Mouse (Mus musculus): ENCODE results near the gene Otogl. TPM values are rescaled to one million over a fixed set of nuclear protein-coding genes. Genes with fewer than 3 reads are reported as not detected.

Otogl gene
- polyA plus RNA-seq (2014; fragmentation: Nextera tagmentation; extraction: Ambion mirVana), result not detected in 2 replicates

DNA sequence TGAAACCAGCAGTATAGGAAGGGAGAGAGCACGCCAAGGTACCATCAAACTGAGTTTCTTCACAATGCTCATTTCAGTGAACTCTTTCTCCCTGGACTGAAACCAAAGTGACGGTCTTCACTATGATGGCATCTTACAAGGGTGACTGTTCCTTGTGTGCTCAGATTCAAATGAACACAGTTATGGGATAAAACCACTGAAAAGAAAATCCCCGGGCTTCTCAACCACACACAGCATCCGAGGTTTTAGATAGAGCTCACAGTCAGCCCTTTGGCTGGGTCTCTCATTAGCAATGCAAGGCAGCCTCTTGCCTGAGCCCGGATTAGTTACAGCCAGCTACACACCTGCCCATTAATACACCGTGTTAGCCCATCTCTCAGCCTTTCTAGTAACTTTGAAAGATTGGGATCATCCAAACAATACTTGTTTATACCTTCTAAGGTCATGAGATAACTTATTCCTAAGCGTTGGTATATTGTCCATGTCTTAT is at the start of gene Otogl:
Gene Otogl, minus strand, starts transcription at position 51 of the 490 bp plus-strand sequence.
- H3K27me3 ChIP-seq (ENCODE audit: control insufficient read depth, insufficient read depth, low read length), result no peaks in the 10 kb centered on the region
- H3K9ac ChIP-seq (ENCODE audit: low read length), result no peak within 1 kb of the TSS
- no peaks in the 10 kb centered on the region for H3K4me1 ChIP-seq (replicated peaks; ENCODE audit: control insufficient read depth, insufficient read depth, low read length)
- 47% methylated on average over 7 of the region's 7 CpGs for WGBS
- H3K4me3 ChIP-seq (ENCODE audit: low read depth, low read length), result no peak within 1 kb of the TSS
- H3K27ac ChIP-seq (ENCODE audit: low read depth, low read length), result no peak within 1 kb of the TSS
- no peak within 1 kb of the TSS for H3K4me2 ChIP-seq (ENCODE audit: low read depth, low read length, severe bottlenecking)
- H3K9me3 ChIP-seq (ENCODE audit: control insufficient read depth, low read length), result peaks cover 2% of the 10 kb centered on the region; the same call in 1 of the 2 replicates
- no peak for DNase-seq (ENCODE audit: low spot score)
- no peaks in the 10 kb centered on the region for H3K36me3 ChIP-seq (ENCODE audit: control insufficient read depth, insufficient read depth, low read length)
- no peak for ATAC-seq (replicated peaks; ENCODE audit: low FRiP score)

DNA sequence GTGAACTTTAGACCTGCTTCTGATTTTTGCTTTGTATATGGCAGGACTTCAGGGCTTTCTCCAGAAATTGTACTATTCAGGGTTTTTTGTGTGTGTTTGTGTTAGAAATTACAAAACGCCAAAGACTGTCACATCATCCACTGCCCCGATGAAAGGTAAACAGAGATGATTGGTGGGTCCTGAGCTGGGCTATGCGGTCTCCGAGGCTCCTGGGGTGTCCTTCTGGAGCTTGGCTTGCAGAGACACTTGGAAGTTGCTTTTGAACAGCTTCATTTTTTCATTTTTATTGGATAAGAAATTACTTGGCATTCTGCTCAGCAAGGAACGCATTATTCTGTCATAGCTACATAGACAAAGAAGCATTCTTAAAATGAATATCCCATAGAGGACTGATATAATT is 44.7 kb upstream of the Otogl start:
- no peaks in the 10 kb centered on the region for H3K9me3 ChIP-seq (ENCODE audit: control insufficient read depth, low read length)
- H3K4me3 ChIP-seq (ENCODE audit: low read depth, low read length), result no peak overlapping the region
- no peaks in the 10 kb centered on the region for H3K4me1 ChIP-seq (replicated peaks; ENCODE audit: control insufficient read depth, insufficient read depth, low read length)
- H3K4me2 ChIP-seq (ENCODE audit: low read depth, low read length, severe bottlenecking), result no peak overlapping the region
- WGBS, result 96% methylated on average over 5 of the region's 5 CpGs
- no peaks in the 10 kb centered on the region for H3K36me3 ChIP-seq (ENCODE audit: control insufficient read depth, insufficient read depth, low read length)
- ATAC-seq (replicated peaks; ENCODE audit: low FRiP score) (no peak), DNase-seq (ENCODE audit: low spot score) (no peak)
- no peaks in the 10 kb centered on the region for H3K27me3 ChIP-seq (ENCODE audit: control insufficient read depth, insufficient read depth, low read length)
- H3K27ac ChIP-seq (ENCODE audit: low read depth, low read length), result no peak overlapping the region
- no peak overlapping the region for H3K9ac ChIP-seq (ENCODE audit: low read length)

DNA sequence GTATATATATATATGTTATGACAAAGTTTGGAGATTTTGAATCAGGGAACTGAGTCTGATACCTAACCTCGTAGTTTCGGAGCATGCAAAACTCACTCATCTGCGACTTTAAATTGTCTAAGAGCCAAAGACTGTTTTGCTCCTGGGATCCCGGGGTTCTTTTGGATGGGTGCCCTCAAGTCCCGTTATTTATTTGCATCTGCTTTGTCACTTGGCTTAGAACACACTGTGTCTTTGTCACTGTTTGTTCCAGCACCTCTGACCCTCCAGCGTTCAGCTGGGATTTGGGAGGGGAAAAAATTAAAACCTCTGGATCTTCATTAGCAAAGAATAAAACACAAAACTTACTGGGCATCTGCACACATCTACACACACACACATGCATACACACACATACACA is 42.5 kb upstream of the Otogl start:
- DNase-seq (ENCODE audit: low spot score), result no peak
- no peak for ATAC-seq (replicated peaks; ENCODE audit: low FRiP score)
- Histone ChIP-seq H3K9ac (ENCODE audit: low read length) (no peak overlapping the region), H3K4me2 (ENCODE audit: low read depth, low read length, severe bottlenecking) (no peak overlapping the region), H3K27me3 (ENCODE audit: control insufficient read depth, insufficient read depth, low read length) (no peaks in the 10 kb centered on the region), H3K27ac (ENCODE audit: low read depth, low read length) (no peak overlapping the region), H3K4me3 (ENCODE audit: low read depth, low read length) (no peak overlapping the region), H3K4me1 (replicated peaks; ENCODE audit: control insufficient read depth, insufficient read depth, low read length) (no peaks in the 10 kb centered on the region), H3K9me3 (ENCODE audit: control insufficient read depth, low read length) (no peaks in the 10 kb centered on the region), H3K36me3 (ENCODE audit: control insufficient read depth, insufficient read depth, low read length) (no peaks in the 10 kb centered on the region)
- WGBS, result 76% methylated on average over 6 of the region's 6 CpGs

DNA sequence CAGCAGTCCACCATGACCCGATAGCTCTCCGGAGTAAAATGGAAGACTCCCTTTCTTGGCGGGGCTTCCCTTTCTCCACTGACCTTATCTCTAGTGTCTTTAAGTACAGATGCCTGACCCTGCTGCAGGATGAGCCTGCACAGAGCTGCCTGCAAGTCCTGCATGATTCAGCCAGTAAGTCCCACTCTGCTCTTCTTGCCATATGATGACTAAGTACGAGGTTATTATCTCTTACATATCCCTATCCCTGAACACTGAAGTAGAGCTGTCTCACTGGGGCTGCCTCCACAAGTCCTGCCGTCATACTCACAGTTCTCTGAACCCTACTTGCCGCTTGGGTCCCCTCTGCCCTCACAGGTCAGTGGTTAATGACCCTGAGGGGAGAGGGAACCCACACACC is 39.7 kb upstream of the Otogl start:
- H3K27ac ChIP-seq (ENCODE audit: low read depth, low read length), result no peak overlapping the region
- no peak for DNase-seq (ENCODE audit: low spot score)
- WGBS, result 88% methylated on average over 6 of the region's 6 CpGs
- no peaks in the 10 kb centered on the region for H3K27me3 ChIP-seq (ENCODE audit: control insufficient read depth, insufficient read depth, low read length)
- H3K4me1 ChIP-seq (replicated peaks; ENCODE audit: control insufficient read depth, insufficient read depth, low read length), result no peaks in the 10 kb centered on the region
- ATAC-seq (replicated peaks; ENCODE audit: low FRiP score), result no peak
- no peaks in the 10 kb centered on the region for H3K9me3 ChIP-seq (ENCODE audit: control insufficient read depth, low read length)
- no peak overlapping the region for H3K4me3 ChIP-seq (ENCODE audit: low read depth, low read length)
- no peaks in the 10 kb centered on the region for H3K36me3 ChIP-seq (ENCODE audit: control insufficient read depth, insufficient read depth, low read length)
- H3K9ac ChIP-seq (ENCODE audit: low read length), result no peak overlapping the region
- no peak overlapping the region for H3K4me2 ChIP-seq (ENCODE audit: low read depth, low read length, severe bottlenecking)

DNA sequence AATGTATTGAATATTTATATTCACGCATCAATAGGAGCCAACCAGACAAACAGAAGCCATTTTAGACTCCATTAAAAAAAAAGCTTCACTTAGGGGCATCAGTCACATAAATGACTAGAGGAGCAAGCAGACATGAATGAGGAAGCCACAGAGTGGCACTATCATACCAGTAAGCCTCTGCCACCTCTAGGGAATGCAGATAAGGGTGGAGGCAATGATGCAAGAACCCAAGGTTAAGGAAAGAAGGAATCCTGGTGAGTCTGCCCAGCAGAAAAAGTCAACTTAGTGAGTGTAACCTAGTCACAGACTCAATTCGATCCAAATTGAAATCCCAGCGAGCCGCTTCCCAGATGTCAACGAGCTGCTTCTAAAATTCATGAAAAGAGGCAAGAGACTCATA is 38.0 kb upstream of the Otogl start:
- no peak overlapping the region for H3K27ac ChIP-seq (ENCODE audit: low read depth, low read length)
- 90% methylated on average over 5 of the region's 5 CpGs for WGBS
- ATAC-seq (replicated peaks; ENCODE audit: low FRiP score) (no peak), DNase-seq (ENCODE audit: low spot score) (no peak)
- no peak overlapping the region for H3K4me3 ChIP-seq (ENCODE audit: low read depth, low read length)
- no peak overlapping the region for H3K4me2 ChIP-seq (ENCODE audit: low read depth, low read length, severe bottlenecking)
- H3K27me3 ChIP-seq (ENCODE audit: control insufficient read depth, insufficient read depth, low read length), result no peaks in the 10 kb centered on the region
- no peaks in the 10 kb centered on the region for H3K36me3 ChIP-seq (ENCODE audit: control insufficient read depth, insufficient read depth, low read length)
- no peaks in the 10 kb centered on the region for H3K4me1 ChIP-seq (replicated peaks; ENCODE audit: control insufficient read depth, insufficient read depth, low read length)
- no peaks in the 10 kb centered on the region for H3K9me3 ChIP-seq (ENCODE audit: control insufficient read depth, low read length)
- H3K9ac ChIP-seq (ENCODE audit: low read length), result no peak overlapping the region

DNA sequence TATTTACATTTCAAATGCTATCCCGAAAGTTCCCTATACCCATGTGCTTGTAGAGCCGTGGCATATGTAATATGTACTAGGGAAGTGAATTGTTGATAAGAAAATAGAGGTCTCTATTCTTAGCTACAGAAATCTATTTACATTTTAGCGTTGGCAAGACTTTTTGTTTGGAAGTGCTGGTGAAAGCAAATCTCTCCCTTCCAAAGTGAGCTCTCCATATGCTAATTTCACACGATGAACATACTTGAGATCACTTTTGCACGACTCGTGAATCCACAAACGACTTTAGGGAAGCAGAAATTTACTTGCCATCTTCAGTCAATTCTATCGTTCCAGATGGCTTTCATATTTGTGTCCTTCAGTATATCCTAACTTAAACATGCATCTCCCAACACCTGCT is 36.7 kb upstream of the Otogl start:
- no peak for ATAC-seq (replicated peaks; ENCODE audit: low FRiP score)
- 90% methylated on average over 8 of the region's 8 CpGs for WGBS

DNA sequence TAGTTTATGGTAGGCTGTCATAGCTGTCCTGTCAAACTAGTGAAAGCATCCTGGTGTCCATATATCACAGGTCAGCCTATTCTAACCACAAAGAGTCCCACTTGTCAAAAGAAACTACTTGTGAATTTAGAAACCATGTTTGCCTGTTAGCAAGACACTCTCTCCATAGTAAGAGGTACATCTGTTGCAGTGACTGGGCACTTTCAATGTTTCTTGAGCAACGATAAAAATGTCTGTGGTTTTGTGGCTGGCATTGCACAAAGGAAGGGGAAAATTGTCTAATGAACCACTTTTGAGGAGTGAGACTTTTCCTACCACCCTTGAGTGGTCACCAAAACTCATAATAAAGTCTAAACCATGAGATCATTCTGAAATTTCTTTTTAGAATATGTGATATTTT is 36.1 kb upstream of the Otogl start:
- Histone ChIP-seq H3K36me3 (ENCODE audit: control insufficient read depth, insufficient read depth, low read length) (no peaks in the 10 kb centered on the region), H3K4me1 (replicated peaks; ENCODE audit: control insufficient read depth, insufficient read depth, low read length) (no peaks in the 10 kb centered on the region), H3K4me2 (ENCODE audit: low read depth, low read length, severe bottlenecking) (no peak overlapping the region), H3K27me3 (ENCODE audit: control insufficient read depth, insufficient read depth, low read length) (no peaks in the 10 kb centered on the region), H3K4me3 (ENCODE audit: low read depth, low read length) (no peak overlapping the region), H3K9me3 (ENCODE audit: control insufficient read depth, low read length) (no peaks in the 10 kb centered on the region), H3K9ac (ENCODE audit: low read length) (no peak overlapping the region), H3K27ac (ENCODE audit: low read depth, low read length) (no peak overlapping the region)
- no peak for DNase-seq (ENCODE audit: low spot score)
- no peak for ATAC-seq (replicated peaks; ENCODE audit: low FRiP score)
- WGBS, result 82% methylated on average over 1 of the region's 1 CpGs

More for the DNA sequence above, 36.7 kb upstream of the Otogl start:
- Histone ChIP-seq H3K9me3 (ENCODE audit: control insufficient read depth, low read length) (no peaks in the 10 kb centered on the region), H3K27me3 (ENCODE audit: control insufficient read depth, insufficient read depth, low read length) (no peaks in the 10 kb centered on the region), H3K36me3 (ENCODE audit: control insufficient read depth, insufficient read depth, low read length) (no peaks in the 10 kb centered on the region), H3K9ac (ENCODE audit: low read length) (no peak overlapping the region), H3K27ac (ENCODE audit: low read depth, low read length) (no peak overlapping the region), H3K4me1 (replicated peaks; ENCODE audit: control insufficient read depth, insufficient read depth, low read length) (no peaks in the 10 kb centered on the region), H3K4me3 (ENCODE audit: low read depth, low read length) (no peak overlapping the region), H3K4me2 (ENCODE audit: low read depth, low read length, severe bottlenecking) (no peak overlapping the region)
- DNase-seq (ENCODE audit: low spot score), result no peak

DNA sequence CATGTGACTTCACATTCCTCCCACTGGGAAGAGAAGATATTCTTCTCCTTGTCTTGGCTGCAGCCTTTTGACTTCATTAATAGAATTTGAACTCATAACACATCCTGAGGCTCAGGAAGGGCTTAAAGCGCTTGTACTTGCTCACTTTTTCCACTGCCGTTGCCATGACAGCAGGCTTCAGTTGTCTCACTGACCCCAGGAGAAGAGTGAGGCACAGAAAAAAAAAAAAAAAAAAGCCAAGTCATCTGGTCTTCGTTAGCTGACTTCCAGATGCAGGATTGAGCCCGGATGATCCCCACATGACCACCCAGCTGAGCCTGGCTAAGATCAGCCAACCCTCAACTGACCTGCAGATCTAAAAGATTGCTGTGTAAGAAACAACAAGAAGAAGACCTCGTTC is 34.4 kb upstream of the Otogl start:
- ATAC-seq (replicated peaks; ENCODE audit: low FRiP score), result no peak
- DNase-seq (ENCODE audit: low spot score), result no peak
- Histone ChIP-seq H3K9ac (ENCODE audit: low read length) (no peak overlapping the region), H3K4me1 (replicated peaks; ENCODE audit: control insufficient read depth, insufficient read depth, low read length) (no peaks in the 10 kb centered on the region), H3K36me3 (ENCODE audit: control insufficient read depth, insufficient read depth, low read length) (no peaks in the 10 kb centered on the region), H3K27me3 (ENCODE audit: control insufficient read depth, insufficient read depth, low read length) (no peaks in the 10 kb centered on the region), H3K9me3 (ENCODE audit: control insufficient read depth, low read length) (no peaks in the 10 kb centered on the region), H3K27ac (ENCODE audit: low read depth, low read length) (no peak overlapping the region), H3K4me2 (ENCODE audit: low read depth, low read length, severe bottlenecking) (no peak overlapping the region), H3K4me3 (ENCODE audit: low read depth, low read length) (no peak overlapping the region)
- 49% methylated on average over 5 of the region's 5 CpGs for WGBS

DNA sequence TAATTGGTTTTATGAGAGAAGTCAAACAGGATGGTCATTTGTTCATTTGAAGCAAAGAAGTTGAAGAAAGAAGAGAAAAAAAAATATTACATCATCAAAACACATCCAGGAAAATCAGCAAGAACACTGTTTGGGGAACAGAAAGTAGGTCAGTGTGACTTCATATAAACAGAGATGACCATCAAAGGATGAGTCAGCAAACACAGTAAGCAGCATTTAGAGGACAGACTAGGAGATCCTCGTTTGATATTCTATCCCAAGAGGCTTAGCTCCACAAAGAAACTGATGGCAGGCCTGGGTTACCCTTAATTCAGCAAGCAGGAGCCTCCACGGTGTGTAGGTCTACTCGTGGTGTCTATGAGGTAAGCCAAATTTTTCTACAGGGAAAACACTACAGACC is 31.9 kb upstream of the Otogl start:
- H3K9me3 ChIP-seq (ENCODE audit: control insufficient read depth, low read length), result no peaks in the 10 kb centered on the region
- no peak overlapping the region for H3K27ac ChIP-seq (ENCODE audit: low read depth, low read length)
- 77% methylated on average over 3 of the region's 3 CpGs for WGBS
- no peaks in the 10 kb centered on the region for H3K27me3 ChIP-seq (ENCODE audit: control insufficient read depth, insufficient read depth, low read length)
- no peak for ATAC-seq (replicated peaks; ENCODE audit: low FRiP score)
- H3K36me3 ChIP-seq (ENCODE audit: control insufficient read depth, insufficient read depth, low read length), result no peaks in the 10 kb centered on the region
- no peak overlapping the region for H3K4me2 ChIP-seq (ENCODE audit: low read depth, low read length, severe bottlenecking)
- no peak for DNase-seq (ENCODE audit: low spot score)
- H3K9ac ChIP-seq (ENCODE audit: low read length), result no peak overlapping the region
- no peaks in the 10 kb centered on the region for H3K4me1 ChIP-seq (replicated peaks; ENCODE audit: control insufficient read depth, insufficient read depth, low read length)
- no peak overlapping the region for H3K4me3 ChIP-seq (ENCODE audit: low read depth, low read length)
